Mouse (Mus musculus) kidney, postnatal 14 days (tissue): ENCODE data around the gene Map3k5.
"Not testable (repeated sequence)": the region's sequence is repeated elsewhere in the genome, so short reads cannot be mapped to it uniquely, and the experiment has no call there.

Experiments used
- DNase-seq: peaks from one replicate; pipeline ENCODE4 v3.0.0; 2022; ENCODE audit warnings: mixed read lengths

Map3k5 gene

DNA sequence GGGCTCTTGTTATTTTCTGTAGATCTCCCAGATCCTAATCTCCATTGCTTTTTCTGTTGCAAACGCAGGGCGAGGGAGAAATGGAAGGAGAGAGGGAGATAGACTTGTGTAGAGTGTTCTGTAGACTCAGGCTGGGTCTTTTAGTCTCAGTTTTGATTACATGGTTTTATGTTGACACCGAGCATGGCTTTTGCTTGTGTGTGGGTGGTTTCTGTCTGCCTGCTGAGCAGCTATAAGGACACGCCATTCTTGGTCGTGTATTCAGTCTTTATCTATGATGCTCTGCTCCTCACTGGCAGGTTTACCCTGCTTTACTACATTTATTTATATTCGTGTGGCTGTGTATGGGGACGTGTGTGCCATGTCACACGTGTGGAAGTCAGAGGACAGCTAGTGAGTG, 34.2 kb downstream of the Map3k5 start:
- DNase-seq = no peak

DNA sequence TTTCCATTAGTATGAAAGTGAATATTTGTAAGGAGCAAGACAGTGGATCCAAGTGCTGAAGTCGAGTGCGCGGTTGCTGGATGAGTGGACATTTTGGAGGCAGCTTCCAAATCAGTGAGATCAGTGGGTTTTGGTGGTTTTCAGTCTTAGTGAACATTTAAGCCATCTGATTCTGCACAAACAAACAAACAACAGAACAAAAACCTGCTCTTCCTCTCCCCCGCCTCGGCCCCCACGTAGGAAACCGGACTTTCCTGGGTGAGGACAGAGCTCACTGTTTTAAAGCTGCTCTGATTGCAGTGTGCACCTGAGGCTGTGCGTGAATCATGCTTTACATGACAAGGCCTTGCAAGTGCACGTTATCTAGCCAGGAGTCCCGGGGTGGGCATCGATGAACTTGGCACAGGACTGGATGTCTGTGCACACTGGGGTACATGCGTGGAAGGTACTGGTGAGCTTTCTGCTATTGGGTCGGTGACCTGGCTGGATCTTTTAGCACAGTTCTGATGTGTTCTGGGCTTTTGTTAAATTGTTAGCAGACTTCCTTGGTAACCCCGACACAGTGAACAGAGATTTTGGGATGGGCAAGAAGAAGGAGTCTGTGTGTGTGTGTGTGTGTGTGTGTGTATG, 35.7 kb downstream of the Map3k5 start:
- no peak for DNase-seq

DNA sequence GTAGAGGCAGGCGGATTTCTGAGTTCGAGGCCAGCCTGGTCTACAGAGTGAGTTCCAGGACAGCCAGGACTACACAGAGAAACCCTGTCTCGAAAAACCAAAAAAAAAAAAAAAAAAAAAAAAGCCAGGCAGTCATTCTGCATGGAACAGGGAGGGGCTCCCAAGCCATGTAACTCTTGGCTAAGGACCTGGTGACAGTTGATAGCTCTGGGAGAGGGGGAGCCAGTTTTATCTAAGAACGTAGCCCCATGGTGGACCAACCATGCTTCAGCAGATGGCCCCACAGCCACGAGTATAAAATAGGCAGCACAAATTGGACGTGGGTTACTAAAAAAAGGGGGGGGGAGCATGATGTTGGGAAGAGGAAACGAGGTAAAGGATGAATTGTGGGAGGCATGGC, 37.2 kb downstream of the Map3k5 start:
- DNase-seq = not testable (repeated sequence)

DNA sequence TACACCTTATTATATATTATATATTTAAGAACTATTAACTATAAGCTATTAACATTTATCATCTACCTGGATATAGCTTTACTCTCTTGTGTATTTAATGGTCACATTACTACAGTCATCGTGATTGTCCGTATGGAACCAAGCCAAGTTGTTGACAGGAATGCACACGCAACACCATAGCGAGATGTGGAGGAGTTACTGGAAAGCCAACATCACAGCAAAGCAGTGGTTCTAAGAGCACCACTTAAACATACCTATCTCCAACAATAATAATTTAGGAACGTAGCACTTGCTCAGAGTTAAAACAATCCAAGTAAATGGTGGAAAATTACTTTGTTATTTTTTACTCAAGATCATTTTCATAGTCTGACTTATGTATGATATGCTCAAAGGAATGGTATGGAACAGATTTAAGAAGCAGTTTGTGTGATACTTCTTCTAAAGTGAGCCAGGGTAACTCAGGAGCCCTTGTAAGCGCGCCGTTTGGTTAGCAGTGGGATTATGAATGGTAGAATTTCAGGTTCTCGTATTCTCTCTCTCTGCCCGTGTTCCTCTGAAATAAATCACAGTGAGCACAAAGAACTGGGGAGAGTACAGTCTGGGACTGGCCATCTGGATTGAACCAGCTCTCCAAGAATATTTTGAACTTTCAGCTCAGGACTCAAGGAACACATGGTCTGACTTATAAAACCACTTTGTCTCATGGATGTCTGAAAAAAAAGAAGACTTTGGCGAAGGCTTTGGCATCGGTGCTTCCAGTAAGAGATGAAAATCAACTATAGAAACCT, 39.2 kb downstream of the Map3k5 start:
- no peak for DNase-seq

DNA sequence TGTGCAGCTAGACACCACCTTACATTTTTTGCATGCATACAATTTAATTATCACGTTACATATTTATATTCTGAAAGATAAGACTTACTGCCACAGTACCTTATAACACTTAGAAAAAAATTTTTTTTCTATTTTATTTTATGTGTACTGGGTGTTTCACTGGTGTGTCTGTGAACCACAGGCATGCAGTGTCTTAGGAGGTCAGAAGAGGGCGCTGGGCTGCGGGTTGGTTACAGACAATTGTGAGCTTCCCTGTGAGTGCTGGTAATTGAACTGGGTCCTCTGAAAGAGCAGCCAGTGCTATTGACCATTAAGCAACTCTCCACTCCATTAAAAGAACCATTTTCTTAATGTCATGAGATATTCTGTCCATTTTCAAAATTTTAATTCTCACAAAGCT, 43.3 kb downstream of the Map3k5 start:
- no peak for DNase-seq

DNA sequence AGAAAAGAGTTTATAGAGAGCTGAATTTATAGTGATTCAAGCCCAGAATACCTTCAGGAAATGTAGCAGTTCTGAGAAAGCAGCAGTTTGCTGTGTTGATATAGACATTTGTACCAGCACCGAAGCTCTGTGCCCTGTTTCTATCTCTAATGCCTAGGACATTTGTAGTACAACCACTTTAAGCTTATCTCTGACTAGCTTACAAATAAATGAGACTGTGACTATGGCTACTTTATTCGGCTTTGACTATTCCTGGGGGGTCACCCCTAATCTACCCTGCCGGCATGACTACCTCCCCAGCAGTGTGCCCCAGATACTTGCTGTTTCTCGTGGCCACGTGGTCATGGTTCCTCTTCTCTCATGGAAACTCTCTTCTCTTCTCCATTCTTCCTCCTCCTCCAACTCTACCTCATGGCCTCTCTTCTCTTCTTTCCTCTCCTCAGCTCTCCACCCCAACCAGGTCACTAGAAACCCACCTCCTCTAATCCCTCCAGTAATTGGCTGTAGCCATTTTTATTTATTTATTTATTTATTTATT, 44.5 kb downstream of the Map3k5 start:
- DNase-seq = no peak

DNA sequence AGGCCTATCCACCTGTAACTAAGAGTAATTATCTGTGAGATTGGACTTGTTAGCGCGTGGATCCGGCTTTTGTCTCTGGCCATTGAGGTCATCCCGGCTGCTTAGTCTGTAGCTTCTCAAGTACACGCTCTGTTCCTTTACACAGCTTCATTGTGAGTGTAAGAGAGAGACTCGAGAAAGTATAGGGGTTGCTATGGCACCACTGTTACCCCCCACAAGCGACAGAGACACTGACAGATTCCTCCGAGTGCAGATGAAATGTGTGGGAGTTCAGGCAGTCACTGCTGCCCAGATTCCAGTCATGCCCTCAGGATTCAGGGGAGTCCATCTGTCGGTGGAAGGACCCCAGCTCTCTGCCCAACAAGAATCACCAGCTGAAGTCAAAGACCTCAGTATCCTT, 53.5 kb downstream of the Map3k5 start:
- no peak for DNase-seq

DNA sequence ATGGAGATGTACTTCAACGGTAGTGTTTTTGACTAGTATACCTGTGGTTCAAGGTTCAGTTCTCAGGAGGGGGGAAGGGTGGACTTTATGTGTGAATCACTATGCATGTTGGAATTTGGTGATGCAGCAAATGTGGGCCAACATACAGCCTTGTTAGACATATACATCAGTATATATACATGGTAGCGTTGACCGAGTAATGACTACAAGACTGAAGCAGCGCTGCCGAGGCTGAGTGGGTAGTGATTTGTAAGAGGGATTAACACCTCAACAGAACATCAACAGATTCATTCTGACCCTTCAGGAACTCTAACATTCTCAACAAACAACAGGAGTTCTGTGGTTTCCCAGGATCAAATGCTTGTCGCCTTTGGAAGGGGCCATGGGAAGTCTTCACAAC, 55.7 kb downstream of the Map3k5 start:
- no peak for DNase-seq

DNA sequence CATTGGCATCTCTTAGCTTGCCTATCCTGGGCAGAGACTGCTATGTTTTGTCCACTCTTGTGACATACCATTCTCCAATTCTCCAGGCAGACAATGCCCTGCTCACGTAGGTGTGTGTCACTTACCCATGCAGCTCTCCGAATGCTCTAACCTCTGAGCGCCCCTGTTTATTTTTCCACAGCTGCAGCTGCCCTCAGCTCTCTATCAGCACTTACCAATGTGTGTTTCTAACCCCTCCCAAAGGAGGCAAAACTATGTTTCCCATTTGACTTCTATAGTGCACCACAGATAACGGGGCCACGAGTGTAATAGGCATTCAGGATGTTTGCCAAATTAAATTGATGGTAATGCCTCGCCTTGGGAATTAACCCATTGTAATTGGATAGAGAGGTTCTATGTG, 56.4 kb downstream of the Map3k5 start:
- no peak for DNase-seq

DNA sequence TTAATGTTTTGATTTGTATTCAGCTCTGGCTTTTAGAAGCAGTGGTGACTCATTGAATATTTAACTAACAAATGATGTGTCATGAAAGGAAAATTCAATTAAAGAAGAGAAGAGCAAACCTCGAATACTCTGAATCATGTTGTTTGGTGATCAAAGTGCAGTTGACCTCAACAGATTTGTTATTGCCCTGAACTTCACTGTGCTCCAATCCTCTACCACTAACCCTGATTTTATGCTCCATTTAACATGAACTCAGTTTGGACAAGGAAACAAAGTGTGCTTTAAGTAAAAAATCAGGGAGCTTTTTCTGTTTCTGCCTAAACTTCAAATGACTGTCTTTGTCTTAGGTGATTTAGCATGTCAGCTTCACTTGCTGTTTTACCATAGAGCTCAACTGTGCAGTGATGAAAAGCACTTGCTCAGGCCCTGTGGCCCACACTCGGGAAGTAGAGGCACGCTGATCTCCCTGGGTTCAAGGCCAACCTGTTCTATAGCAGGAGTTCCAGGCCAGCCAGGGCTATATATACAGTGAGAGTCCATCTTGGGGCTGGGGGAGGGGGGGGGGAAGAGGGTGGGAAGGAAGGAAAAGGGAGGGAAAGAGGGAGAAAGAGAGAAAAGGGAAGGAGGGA, 57.1 kb downstream of the Map3k5 start:
- peak; percentile 34 for DNase-seq

DNA sequence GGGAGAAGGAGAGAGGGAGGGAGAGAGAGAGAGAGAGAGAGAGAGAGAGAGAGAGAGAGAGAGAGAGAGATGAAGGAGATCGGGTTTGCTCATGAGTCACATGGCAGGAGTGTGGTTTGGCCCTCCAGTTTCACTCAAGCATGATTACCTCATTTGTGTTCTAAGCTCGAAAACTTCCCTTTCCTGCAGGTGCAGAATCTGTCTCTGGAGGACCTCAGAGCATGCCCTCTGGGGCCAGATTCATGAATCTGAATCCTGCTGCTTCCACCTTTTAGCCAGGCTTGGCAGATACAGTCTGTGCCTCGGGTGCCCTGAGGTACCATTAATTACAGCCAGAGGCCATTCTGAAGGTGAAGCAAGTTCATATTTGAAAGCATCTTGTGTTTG, 57.6 kb downstream of the Map3k5 start:
- no peak for DNase-seq

DNA sequence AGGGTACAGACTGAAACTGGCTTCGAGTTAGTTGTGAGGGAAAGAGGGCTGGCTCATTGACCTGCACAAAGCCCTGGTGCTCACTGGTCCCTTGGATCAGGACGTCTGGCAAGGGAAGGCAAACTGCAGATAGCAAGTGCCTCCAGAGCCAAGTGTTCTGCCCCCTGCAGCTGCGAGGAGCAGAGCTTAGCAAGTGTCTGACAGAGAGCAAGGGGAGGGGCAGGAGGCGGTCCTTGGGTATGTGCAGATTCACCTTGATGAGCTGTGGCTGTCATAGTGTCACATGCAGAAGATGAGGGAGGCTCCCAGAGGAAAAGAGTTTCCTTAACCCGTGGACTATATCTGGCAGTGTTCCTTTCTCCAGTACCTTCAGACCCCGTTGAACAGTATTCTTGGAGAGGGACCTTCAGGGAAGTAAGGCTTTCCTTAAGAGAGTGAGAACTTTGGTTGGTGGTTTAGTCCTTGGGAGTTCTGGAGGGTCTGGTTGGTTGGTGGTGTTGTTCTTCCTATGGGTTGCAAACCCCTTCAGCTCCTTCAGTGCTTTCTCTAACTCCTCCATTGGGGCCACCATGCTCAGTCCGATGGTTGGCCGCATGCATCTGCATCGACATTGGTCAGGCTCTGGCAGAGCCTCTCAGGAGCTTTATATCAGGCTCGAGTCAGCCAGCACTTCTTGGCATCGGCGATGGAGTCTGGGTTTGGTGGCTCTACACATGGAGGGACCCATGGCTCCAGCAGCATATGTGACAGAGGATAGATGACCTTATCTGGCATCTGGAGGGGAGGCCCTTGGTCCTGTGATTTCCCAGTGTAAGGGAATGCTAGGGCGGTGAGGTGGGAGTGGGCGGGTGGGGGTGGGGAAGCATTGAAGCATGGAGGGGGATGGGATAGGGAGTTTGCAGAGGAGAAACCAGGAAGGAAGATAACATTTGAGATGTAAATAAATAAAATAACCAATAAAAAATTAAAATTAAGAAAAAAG, 60.5 kb downstream of the Map3k5 start:
- DNase-seq = peak; percentile 78

DNA sequence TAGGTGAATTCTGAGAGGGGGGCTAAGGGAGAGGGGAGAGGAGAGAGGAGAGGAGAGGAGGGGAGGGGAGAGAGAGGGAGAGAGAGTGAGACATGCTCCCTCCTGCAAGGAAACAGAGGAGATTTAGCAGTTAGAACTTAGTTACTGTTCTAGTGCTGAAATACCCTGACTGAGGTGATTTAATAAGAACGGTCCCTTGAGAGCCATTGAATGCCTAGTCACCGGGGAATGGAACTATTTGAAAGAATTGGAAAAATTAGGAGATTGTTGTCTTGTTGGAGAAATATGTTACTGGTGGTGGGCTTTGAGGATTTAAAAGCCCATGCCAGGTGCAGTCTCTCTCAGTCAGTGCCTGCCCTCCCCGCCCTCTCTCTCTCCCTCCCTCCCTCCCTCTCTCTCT, 61.9 kb downstream of the Map3k5 start:
- no peak for DNase-seq

DNA sequence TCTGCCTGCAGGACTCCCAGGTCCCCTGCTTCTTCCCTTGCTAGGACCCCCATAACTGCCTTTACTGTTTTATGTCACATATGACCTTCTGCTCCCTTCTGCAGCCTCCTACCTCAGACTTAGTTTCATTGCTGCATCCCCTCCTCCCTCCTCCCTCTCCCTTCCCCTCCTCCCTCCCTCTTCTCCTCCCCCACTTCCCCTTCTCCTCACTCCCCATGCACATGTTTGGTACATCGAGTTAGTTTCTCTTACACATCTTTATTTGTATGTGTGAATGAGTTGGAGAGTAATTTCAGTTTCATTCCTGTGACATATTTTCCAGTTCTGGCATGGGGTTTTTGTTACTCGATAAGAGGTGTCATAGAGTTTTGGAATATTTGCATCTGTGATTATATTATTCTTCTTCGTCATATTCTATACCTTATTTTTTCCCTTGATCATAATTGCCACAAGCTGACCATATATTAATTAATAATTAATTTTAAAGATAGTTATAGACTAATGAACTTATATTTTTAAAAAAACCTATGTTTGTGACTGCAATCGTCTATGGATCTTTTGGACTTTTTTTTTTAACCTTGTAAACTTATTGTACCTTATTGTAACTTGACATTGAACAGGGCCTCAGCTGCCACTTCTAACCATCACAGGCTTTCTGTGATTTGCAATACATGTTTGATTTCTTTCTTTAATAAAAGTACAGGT, 65.6 kb downstream of the Map3k5 start:
- no peak for DNase-seq

DNA sequence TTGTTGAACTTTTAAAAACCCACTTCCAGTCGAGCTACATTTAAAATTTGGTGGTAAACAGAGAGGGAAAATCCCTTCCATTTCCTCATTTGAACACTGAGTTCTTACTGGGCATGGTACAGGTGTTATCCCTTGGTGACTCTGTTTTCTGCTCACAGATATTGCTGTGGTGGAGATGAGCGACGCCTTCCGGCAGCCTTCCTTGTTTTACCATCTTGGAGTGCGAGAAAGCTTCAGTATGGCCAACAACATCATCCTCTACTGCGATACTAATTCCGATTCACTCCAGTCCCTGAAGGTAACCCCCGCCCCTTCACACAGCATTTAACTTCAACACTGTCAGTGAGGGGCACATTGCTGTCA, 66.1 kb downstream of the Map3k5 start:
- DNase-seq = no peak

DNA sequence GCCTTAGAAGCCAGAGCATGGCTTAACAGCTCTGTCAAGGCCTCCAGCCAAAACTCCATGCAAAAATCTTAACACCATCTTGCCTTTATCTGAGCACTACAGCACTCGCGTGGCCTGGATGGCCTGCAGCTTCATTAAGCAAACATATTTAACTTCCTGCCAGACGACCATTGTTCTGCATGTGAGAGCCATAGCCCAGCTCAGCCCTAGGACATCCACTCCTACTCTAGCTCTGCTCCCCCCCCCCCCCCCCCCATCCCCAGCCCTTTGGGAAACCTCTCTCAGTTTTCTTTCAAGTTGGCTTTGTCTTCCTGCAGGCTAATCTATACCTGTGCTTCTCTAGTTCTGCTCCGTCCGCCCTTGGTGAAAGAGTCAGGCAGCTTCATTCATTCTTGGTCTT, 67.7 kb downstream of the Map3k5 start:
- DNase-seq = no peak

DNA sequence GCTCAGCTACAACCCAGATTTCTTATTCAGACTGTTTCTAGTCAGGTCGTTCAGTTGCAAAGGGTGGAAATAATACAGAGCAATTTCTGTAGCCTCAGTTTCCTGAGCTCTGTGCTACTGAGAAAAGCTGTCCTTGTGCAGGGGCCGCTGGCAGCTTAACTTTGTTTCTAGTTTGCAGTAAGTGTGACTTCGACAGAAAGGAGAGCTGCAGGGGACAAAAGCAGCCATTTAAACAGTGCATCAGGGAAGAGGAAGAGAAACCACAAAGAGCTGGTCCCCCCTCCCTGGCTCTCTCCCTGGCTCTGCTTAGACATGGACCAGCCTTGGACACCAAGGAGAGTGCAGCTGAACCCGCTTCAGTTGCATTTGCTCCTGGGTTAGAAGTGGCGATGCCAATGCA, 68.7 kb downstream of the Map3k5 start:
- DNase-seq = no peak

DNA sequence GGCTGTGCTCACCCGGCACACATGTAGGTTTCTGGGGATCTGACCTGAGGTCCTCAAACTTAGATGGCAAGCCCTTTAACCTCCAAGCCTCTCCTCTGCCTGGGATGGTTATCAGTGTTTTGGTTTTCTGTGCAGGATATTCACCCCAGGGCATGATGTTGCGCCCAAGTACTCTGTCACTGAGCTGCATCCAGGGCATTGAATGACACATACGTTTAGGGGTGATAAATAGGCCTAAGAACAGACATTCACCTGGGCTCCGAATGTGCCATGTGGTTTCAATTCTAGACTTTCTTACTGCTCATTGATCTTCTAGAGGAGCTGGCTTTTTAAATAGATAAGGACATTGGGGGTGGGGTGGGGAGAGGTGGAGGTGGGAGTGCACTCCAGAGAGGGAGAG, 70.5 kb downstream of the Map3k5 start:
- DNase-seq = no peak

DNA sequence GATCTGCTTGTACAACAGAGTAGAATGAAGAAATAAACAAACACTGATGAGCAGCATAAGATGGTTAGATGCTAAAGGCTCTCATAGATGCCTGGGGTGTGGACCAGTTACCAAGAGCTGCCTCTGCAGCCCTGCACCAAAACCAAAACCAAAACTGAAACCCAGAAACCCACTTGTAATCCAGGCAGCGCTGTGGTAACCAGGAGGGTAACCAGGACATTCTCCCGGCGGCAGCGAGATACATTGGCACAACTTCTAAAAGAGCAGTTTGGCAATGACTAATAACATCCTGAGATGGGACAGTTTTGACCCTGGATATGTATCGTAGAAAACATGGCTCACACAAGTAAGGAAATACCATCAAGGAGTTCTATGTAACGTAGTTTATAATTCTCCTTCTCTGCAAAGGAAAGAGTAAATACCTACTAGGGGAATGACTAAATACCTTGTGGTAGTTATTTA, 71.2 kb downstream of the Map3k5 start:
- no peak for DNase-seq

DNA sequence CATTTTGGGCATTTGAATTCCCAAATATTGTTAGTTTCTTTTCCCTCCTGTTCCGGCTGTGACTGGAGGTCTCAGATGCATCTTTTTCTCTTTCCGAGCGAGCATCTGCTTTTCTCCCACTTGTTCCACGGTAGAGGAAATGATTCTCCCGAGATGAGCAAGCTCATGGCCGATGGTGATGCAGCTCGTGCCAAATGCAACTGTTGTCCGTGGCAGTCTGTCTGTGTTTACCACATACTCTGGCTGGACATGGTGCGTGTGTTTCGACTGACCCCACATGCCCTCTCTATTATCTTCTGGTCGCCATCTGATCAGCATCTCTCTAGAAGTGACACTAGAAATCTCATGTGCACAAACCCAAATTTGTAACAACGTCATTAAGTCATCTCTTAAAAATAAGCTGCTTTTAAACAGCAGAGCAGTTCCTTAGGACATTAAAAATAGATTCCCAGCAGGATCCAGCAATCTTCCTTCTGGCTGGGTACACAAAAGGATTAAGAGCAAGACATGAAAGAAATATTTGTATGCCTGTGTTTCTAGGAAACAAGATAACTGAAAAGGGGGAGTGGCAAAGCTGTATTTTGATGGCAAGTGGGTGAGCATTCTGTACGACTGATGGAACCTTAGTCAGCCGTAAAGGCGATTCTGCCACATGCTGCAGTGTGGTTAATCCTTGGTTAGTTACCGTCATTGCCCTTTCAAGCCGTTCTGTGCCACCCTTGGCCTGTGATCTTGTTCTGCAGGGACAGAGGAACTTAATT, 72.2 kb downstream of the Map3k5 start:
- DNase-seq = no peak

DNA sequence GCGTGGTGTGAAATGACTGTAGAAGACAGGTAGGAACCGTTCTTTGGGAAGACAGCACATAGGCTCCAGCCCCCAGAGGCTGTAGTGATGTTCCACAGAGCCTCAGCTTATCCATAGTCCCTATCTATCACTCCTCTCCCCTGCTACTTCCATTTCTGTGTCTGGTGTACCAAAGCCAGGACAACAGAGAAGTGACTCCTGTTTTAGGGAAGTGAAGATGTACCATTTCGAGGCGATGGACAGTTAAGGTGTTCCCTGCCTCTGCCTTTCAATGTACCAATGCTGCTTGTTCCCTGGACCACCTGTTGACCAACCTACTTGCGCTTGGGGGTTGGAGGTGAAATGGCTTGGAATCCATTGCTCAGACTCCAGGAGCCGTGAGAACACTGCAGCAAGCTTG, 75.0 kb downstream of the Map3k5 start:
- no peak for DNase-seq
